Mouse (Mus musculus): ENCODE measurements at regions not wholly inside any gene's neighbourhood (a gene's known extent, or its start where the extent isn't known, plus 50 kb on each side); places are given as distances from the start of the nearest gene placed in this dataset.

DNA sequence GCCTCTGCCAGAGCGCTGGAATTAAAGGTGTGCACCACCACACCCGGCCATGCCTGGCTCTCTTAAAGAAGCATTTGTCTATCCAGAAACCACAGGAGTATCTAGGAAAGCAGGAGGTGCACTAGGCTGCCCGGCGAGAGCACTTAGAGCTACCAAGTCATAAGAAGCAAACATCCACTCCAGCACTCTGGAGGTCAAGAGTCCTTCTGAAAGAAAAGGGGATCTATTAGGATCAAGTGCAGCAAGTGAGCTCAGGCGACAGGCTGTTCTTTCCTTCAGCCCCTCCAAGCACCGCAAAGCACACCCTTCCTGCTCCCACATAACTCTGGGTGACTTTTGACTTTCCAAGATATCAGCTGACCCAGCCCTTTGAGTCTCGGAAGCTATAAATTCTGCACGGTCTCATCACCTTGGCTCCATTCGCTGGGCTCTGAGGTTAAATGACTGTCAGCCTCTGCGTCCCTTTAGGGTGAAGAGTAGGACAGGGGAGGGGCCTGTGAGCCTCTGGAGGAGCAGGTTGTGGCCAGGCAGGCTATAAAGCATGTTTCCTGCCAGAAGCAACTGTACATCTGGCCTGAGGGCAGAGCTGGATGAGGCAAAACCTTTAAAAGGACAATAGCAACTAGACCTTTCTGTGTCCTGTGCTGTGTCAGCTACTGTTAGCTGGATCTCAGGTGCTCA is 58.9 kb upstream of the Slc24a4 start:
- Histone ChIP-seq H3K9me3 (ENCODE audit: control insufficient read depth, low read length) (no peaks in the 10 kb centered on the region), H3K4me2 (ENCODE audit: low read depth, low read length, severe bottlenecking) (no peak overlapping the region), H3K9ac (ENCODE audit: low read length) (no peak overlapping the region), H3K4me3 (ENCODE audit: low read depth, low read length) (no peak overlapping the region), H3K27ac (ENCODE audit: low read depth, low read length) (no peak overlapping the region), H3K27me3 (ENCODE audit: control insufficient read depth, insufficient read depth, low read length) (no peaks in the 10 kb centered on the region), H3K4me1 (replicated peaks; ENCODE audit: control insufficient read depth, insufficient read depth, low read length) (no peaks in the 10 kb centered on the region), H3K36me3 (ENCODE audit: control insufficient read depth, insufficient read depth, low read length) (no peaks in the 10 kb centered on the region)
- WGBS: 73% methylated on average over 10 of the region's 10 CpGs
- ATAC-seq (replicated peaks; ENCODE audit: low FRiP score) (no peak), DNase-seq (ENCODE audit: low spot score) (no peak)

DNA sequence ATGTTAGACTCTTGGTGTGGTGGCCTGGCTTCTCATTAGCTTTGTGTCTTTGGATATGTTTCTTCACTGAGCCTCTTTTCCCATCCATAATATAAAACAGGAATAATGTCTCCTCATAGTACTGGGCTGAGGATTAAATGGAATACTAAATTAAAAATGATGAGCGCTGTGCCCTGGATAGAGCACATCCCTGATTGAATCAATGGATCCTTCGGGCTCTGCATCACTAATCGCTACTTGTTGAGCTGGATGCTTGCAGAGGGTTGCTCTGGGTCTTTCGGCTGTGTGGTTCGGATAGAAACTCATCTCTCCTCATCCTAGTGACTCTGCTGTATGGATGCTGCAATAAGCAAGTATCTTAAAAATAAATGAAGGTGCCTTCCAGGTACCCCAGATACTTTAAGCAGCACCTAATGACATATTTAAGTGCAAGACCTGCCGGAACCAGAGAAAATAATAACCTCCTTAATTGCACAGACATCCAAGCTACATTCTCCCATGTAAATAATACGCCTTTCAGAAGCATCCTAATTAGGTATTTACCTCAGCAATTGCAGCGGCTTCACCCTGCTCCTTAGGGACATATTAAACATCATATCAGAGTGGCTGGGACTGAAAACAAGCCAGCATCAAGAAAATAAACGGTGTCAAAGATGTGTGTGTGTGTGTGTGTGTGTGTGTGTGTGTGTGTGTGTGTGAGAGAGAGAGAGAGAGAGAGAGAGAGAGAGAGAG is 56.5 kb upstream of the Slc24a4 start:
- no peak overlapping the region for H3K27ac ChIP-seq (ENCODE audit: low read depth, low read length)
- no peaks in the 10 kb centered on the region for H3K27me3 ChIP-seq (ENCODE audit: control insufficient read depth, insufficient read depth, low read length)
- no peak for DNase-seq (ENCODE audit: low spot score)
- no peaks in the 10 kb centered on the region for H3K4me1 ChIP-seq (replicated peaks; ENCODE audit: control insufficient read depth, insufficient read depth, low read length)
- H3K4me3 ChIP-seq (ENCODE audit: low read depth, low read length): no peak overlapping the region
- H3K9ac ChIP-seq (ENCODE audit: low read length): no peak overlapping the region
- no peak for ATAC-seq (replicated peaks; ENCODE audit: low FRiP score)
- 80% methylated on average over 9 of the region's 9 CpGs for WGBS
- no peak overlapping the region for H3K4me2 ChIP-seq (ENCODE audit: low read depth, low read length, severe bottlenecking)
- H3K9me3 ChIP-seq (ENCODE audit: control insufficient read depth, low read length): no peaks in the 10 kb centered on the region
- H3K36me3 ChIP-seq (ENCODE audit: control insufficient read depth, insufficient read depth, low read length): no peaks in the 10 kb centered on the region

DNA sequence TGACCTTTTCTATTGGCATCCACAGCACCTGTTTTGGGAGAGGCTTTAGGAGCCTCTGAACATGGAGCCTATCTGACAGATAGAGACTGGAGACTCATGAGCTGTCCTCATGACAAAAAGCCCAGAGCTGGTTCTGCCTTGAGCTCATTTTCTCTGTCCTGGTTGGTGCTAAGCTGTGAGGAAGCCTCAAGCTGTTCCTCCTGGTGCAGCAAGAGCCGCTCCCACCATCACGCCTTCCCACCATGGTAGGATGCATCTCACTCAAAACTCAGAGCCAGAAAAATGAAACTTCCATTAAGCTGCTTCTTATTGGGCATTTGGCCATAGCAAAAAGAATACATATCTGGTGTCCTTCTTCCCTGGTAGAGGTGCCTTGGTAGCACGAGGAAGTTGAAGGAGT is 55.0 kb upstream of the Slc24a4 start:
- Histone ChIP-seq H3K27me3 (ENCODE audit: control insufficient read depth, insufficient read depth, low read length) (no peaks in the 10 kb centered on the region), H3K27ac (ENCODE audit: low read depth, low read length) (no peak overlapping the region), H3K36me3 (ENCODE audit: control insufficient read depth, insufficient read depth, low read length) (no peaks in the 10 kb centered on the region), H3K4me2 (ENCODE audit: low read depth, low read length, severe bottlenecking) (no peak overlapping the region), H3K4me3 (ENCODE audit: low read depth, low read length) (no peak overlapping the region), H3K9ac (ENCODE audit: low read length) (no peak overlapping the region), H3K4me1 (replicated peaks; ENCODE audit: control insufficient read depth, insufficient read depth, low read length) (no peaks in the 10 kb centered on the region), H3K9me3 (ENCODE audit: control insufficient read depth, low read length) (no peaks in the 10 kb centered on the region)
- ATAC-seq (replicated peaks; ENCODE audit: low FRiP score) (no peak), DNase-seq (ENCODE audit: low spot score) (no peak)
- 94% methylated on average over 3 of the region's 3 CpGs for WGBS

DNA sequence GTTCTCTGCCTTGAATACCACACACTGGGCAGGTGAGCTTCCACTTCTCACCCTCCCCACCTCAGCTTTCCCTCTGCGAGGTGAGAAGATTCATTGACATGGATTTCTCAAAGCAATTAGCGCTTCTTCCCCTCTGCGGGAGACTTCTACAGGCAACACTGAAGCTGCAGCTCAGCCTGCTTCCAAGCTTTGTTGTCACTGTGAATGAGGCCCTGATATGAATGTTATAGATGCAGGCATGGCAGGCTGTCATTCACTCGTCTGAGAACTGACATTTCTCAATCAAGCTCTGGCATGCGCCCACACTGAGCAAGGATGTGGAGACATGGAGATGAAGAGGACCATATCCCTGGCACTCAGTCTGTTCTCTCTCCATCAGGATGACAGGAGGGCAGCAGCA is 52.2 kb upstream of the Slc24a4 start:
- H3K4me3 ChIP-seq (ENCODE audit: low read depth, low read length): no peak overlapping the region
- no peaks in the 10 kb centered on the region for H3K4me1 ChIP-seq (replicated peaks; ENCODE audit: control insufficient read depth, insufficient read depth, low read length)
- DNase-seq (ENCODE audit: low spot score) (no peak), ATAC-seq (replicated peaks; ENCODE audit: low FRiP score) (no peak)
- no peaks in the 10 kb centered on the region for H3K9me3 ChIP-seq (ENCODE audit: control insufficient read depth, low read length)
- H3K27ac ChIP-seq (ENCODE audit: low read depth, low read length): no peak overlapping the region
- 65% methylated on average over 5 of the region's 5 CpGs for WGBS
- no peaks in the 10 kb centered on the region for H3K36me3 ChIP-seq (ENCODE audit: control insufficient read depth, insufficient read depth, low read length)
- no peak overlapping the region for H3K9ac ChIP-seq (ENCODE audit: low read length)
- no peak overlapping the region for H3K4me2 ChIP-seq (ENCODE audit: low read depth, low read length, severe bottlenecking)
- no peaks in the 10 kb centered on the region for H3K27me3 ChIP-seq (ENCODE audit: control insufficient read depth, insufficient read depth, low read length)

Measured in forebrain, embryonic 11.5 days (tissue).